Mouse (Mus musculus) kidney, postnatal 0 days (tissue): ENCODE results near the gene Ascc2. TPM values are rescaled to one million over a fixed set of nuclear protein-coding genes. Genes with fewer than 3 reads are reported as not detected.

Experiments
- ATAC-seq: fragments of 200-750 bp; cut with Nextera tagmentation; replicated peaks from 2 replicates; pipeline ENCODE4 v1.8.0; 2017; ENCODE audit warnings: low read depth, moderate number of reproducible peaks, moderate TSS enrichment, moderate library complexity; ENCODE audit not compliant: low FRiP score
- DNase-seq: peaks from one replicate; pipeline ENCODE4 v3.0.0-alpha.2; 2016; ENCODE audit warnings: low spot score
- H3K27ac ChIP-seq: fragments of 300-500 bp; sonication (generic); 2 replicates; pipeline ENCODE4 v1.5.1; 2014; ENCODE audit warnings: mild to moderate bottlenecking
- H3K27me3 ChIP-seq: fragments of 300-500 bp; sonication (generic); 2 replicates; pipeline ENCODE4 v1.6.1; 2014; ENCODE audit warnings: low read length, mixed read lengths; ENCODE audit not compliant: insufficient read depth
- H3K36me3 ChIP-seq: fragments of 300-500 bp; sonication (generic); 2 replicates; pipeline ENCODE4 v1.6.1; 2014; ENCODE audit warnings: low read length, mixed read lengths; ENCODE audit not compliant: insufficient read depth
- H3K4me1 ChIP-seq: fragments of 300-500 bp; sonication (generic); replicated peaks from 2 replicates; pipeline ENCODE4 v1.6.1; 2014; ENCODE audit warnings: antibody characterized with exemption, low read length, mixed read lengths; ENCODE audit not compliant: insufficient read depth
- H3K4me2 ChIP-seq: fragments of 300-500 bp; sonication (generic); 2 replicates; pipeline ENCODE4 v1.6.1; 2014; ENCODE audit warnings: mild to moderate bottlenecking, low read length, moderate library complexity, mixed read lengths
- H3K4me3 ChIP-seq: fragments of 300-500 bp; sonication (generic); replicated peaks from 2 replicates; pipeline ENCODE4 v1.5.1; 2014; ENCODE audit warnings: low read depth, low read length
- H3K9ac ChIP-seq: fragments of 300-500 bp; sonication (generic); 2 replicates; pipeline ENCODE4 v1.6.1; 2014; ENCODE audit warnings: low read depth, low read length
- H3K9me3 ChIP-seq: fragments of 300-500 bp; sonication (generic); replicated peaks from 2 replicates; pipeline ENCODE4 v1.6.1; 2016; ENCODE audit warnings: low read length, inconsistent platforms, mixed read lengths
- CTCF ChIP-seq: IDR thresholded peaks from 2 replicates; pipeline ENCODE4 v1.5.1; 2016; ENCODE audit warnings: antibody characterized with exemption, low read depth, mild to moderate bottlenecking, moderate library complexity
- WGBS: fragments of 180-500 bp; shearing (Covaris S2); extraction: QIAGEN DNeasy Blood & Tissue Kit; methylation state at CpG from one replicate; pipeline ENCODE4 v1.1.7; 2014; 5-methylcytosine and 5-hydroxymethylcytosine counted together
- polyA plus RNA-seq: library from polyadenylated mRNA; unstranded; fragments of >200 nt; fragmentation: Nextera tagmentation; extraction: Ambion mirVana; gene quantifications from 2 replicates; pipeline ENCODE4 v1.2.1, GENCODE M21; 2015

Ascc2 gene
- polyA plus RNA-seq, 1 experiment from 2014 or later: 23.2 TPM

DNA sequence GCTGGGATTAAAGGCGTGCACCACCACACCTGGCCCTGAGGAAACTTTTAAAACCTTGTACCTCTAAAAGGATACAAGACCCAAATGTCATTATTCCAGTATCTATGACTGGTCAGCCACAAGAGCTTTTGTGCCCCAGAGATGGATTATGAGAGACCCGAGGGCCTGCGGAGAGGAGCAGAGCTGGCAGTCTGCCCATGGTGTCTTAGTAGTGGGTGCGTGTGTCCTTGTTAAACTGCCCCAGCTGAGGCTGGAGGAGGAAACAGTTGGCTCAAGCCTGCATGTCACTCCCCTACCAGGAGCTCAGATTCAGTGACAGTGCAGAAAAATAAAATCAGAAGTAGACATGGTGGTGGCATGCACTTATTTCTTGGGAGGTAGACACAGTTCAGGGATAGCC lies 47.5 kb downstream of the Ascc2 start:
- DNase-seq (no peak), ATAC-seq (no peak)
- no peak overlapping the region for H3K27ac ChIP-seq
- no peak overlapping the region for H3K9ac ChIP-seq
- WGBS: 76% methylated on average over 4 of the region's 4 CpGs
- no peaks in the 10 kb centered on the region for H3K9me3 ChIP-seq
- H3K27me3 ChIP-seq: no peaks in the 10 kb centered on the region
- no peak for TF ChIP-seq CTCF
- H3K4me2 ChIP-seq: no peak overlapping the region
- H3K4me1 ChIP-seq: no peaks in the 10 kb centered on the region
- H3K4me3 ChIP-seq: no peak overlapping the region
- peaks cover 32% of the 10 kb centered on the region for H3K36me3 ChIP-seq

DNA sequence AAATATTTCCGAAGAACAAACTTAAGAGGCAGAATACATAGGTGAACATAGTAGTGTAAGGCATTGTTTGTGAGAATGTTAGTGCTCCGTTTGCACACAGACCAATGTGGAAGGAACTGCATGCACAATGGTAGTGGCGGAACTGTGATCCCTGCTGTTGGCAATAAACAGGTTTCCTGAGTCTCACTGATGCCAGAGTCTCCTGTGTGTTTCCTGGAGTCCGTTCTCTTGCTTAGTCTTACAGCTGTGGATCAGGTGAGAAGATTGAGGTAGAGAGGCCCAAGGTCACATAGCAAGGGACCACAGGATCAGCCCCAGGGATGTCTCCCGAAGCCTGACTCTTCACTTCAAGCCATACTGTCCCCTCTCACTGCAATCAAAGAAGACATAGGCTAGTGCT lies 48.0 kb downstream of the Ascc2 start:
- Histone ChIP-seq H3K4me1 (no peaks in the 10 kb centered on the region), H3K4me2 (no peak overlapping the region), H3K9me3 (no peaks in the 10 kb centered on the region), H3K36me3 (peaks cover 32% of the 10 kb centered on the region), H3K27me3 (no peaks in the 10 kb centered on the region), H3K27ac (no peak overlapping the region), H3K4me3 (no peak overlapping the region), H3K9ac (no peak overlapping the region)
- no peak for DNase-seq
- ATAC-seq: no peak
- 77% methylated on average over 5 of the region's 5 CpGs for WGBS
- no peak for TF ChIP-seq CTCF

DNA sequence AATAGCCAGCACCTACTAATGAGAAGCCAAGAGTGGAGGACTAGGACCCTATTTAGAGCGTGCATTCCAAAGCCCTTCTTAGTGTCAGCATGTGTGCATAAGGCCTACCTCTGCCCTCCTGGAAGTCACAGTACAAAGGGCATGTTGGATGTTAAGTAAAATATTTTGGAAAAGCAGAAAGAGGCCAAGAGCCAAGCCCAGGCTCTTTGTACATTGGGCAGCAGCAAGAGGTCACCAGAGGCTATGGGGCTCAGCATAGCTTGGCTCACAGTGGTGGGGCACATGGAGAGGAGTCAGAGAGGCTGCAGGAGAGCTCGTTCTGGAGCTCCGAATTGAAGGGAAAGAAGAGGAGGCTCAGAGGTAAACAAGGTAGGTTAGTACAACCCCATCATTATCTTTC lies 49.5 kb downstream of the Ascc2 start:
- H3K27me3 ChIP-seq: no peaks in the 10 kb centered on the region
- no peak overlapping the region for H3K4me2 ChIP-seq
- H3K4me1 ChIP-seq: no peaks in the 10 kb centered on the region
- H3K9me3 ChIP-seq: no peaks in the 10 kb centered on the region
- H3K36me3 ChIP-seq: peaks cover 18% of the 10 kb centered on the region; the same call in 1 of the 2 replicates
- DNase-seq: no peak
- no peak for ATAC-seq
- H3K9ac ChIP-seq: no peak overlapping the region
- 77% methylated on average over 3 of the region's 3 CpGs for WGBS
- H3K4me3 ChIP-seq: no peak overlapping the region
- no peak for TF ChIP-seq CTCF
- no peak overlapping the region for H3K27ac ChIP-seq

GRCm38 (mm10) chr11:4687874-4688273 lies 50.3 kb downstream of the Ascc2 start:
- H3K9me3 ChIP-seq: no peaks in the 10 kb centered on the region
- no peaks in the 10 kb centered on the region for H3K27me3 ChIP-seq
- H3K9ac ChIP-seq: no peak overlapping the region
- H3K27ac ChIP-seq: no peak overlapping the region
- H3K4me2 ChIP-seq: no peak overlapping the region
- no peak overlapping the region for H3K4me3 ChIP-seq
- TF ChIP-seq CTCF: no peak
- no peaks in the 10 kb centered on the region for H3K4me1 ChIP-seq
- DNase-seq: no peak
- ATAC-seq: no peak
- WGBS: 32% methylated on average over 3 of the region's 3 CpGs
- peaks cover 11% of the 10 kb centered on the region; the same call in 1 of the 2 replicates for H3K36me3 ChIP-seq

- no peak overlapping the region for H3K4me2 ChIP-seq
- no peak for TF ChIP-seq CTCF
- H3K36me3 ChIP-seq: peaks cover 5% of the 10 kb centered on the region; the same call in 1 of the 2 replicates
- H3K27ac ChIP-seq: no peak overlapping the region
- H3K9ac ChIP-seq: no peak overlapping the region
- DNase-seq (no peak), ATAC-seq (no peak)
- no peaks in the 10 kb centered on the region for H3K27me3 ChIP-seq
- WGBS: 43% methylated on average over 11 of the region's 11 CpGs
- no peaks in the 10 kb centered on the region for H3K9me3 ChIP-seq
- no peak overlapping the region for H3K4me3 ChIP-seq
- H3K4me1 ChIP-seq: no peaks in the 10 kb centered on the region
These were observed 51.3 kb downstream of the Ascc2 start for GRCm38 (mm10) chr11:4688632-4689380.

DNA sequence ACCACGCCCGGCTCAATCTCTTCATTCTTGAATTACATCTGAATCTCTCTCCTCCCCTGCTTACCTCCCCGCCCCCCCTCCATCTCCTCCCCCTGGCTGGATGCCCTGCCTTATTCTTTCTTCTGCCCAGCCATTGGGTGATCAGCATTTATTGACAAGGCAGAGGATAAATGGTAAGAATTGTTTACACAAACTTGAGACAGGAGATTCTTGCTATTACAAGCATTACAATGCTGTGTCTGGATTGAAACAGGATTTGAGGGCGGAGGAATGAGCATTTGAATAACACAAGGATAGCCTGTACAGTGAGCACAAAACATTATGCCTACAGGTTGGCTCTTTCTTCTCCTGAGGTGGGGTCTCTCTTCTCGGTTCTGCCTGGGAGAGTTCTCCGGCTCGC lies 52.8 kb downstream of the Ascc2 start:
- 70% methylated on average over 7 of the region's 7 CpGs for WGBS

More for the DNA sequence above, 52.8 kb downstream of the Ascc2 start:
- Histone ChIP-seq H3K4me1 (no peaks in the 10 kb centered on the region), H3K9me3 (no peaks in the 10 kb centered on the region), H3K4me3 (no peak overlapping the region), H3K27ac (no peak overlapping the region), H3K27me3 (no peaks in the 10 kb centered on the region), H3K9ac (no peak overlapping the region), H3K36me3 (no peaks in the 10 kb centered on the region), H3K4me2 (no peak overlapping the region)
- ATAC-seq: no peak
- no peak for TF ChIP-seq CTCF
- DNase-seq: no peak
